Mouse (Mus musculus): Measurements from ENCODE around the gene Btbd16. TPM values are rescaled to one million over a fixed set of nuclear protein-coding genes. Genes with fewer than 3 reads are reported as not detected.

Btbd16 gene
- total RNA-seq, 4 experiments from 2014 or later, result 0.33 to 0.58 (median 0.46) TPM

DNA sequence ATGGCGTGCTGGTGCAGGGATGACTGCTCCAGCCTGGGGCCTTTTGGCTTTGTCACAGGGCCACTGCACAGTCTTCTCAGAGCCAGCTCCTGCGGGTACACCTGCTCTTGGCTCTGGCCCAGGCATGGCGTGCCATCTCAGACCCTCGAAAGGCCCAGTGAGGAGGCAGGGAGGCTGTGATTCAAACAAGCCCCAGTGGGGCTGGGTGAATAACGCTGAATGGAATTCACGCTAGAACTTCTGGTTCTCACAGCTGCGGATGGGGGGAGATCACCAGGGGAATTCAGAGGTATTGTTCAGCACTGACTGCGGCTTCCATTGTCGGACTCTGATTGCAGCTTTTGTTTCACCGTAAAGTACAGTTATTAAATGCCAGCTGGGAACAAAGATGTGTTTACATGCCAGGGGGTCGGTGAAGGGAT, 86.9 kb downstream of the Btbd16 start:
- peak in 1 of 2 experiments; percentile 15 for DNase-seq (ENCODE audit: low spot score in 2 of 2)

DNA sequence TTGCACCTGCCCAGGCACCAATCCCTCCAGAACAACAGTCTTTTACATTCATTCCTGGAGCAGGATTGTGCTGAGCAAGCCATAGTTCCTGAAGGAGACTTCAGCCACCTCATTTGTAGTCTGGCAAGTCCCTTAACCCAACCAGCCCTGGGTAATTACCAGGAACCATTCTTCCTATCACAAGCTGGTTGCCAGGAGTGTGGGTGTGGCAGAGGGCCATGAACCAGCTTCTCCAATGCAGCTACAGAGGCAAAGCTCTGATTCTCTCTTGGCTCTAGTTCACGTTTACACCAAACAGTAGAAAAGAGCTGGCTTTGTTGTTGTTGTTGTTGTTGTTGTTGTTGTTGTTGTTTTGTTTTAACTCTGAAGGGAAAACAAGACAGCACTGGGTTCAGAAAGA, 88.6 kb downstream of the Btbd16 start:
- peak; percentile 45 to 47 for DNase-seq (ENCODE audit: low spot score in 2 of 2)

DNA sequence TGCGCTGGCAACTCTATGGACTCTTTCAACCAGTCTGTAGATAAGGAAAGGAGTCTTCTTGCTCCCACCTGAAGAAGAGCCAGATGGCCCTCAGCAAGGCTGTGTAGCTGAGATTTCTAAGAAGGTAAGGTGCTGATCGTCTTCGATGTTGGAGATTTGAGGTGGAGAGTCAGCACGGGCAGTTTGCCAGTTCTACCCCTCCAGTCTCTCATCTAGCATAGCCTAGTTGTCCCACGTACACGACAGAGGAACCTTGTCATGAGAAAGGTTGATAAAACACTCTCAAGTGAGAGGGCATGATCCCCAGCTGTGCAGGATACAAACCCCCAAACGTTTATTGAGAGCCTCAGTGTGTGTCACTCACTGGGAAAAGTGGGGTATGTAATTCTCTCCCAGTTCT, 90.8 kb downstream of the Btbd16 start:
- DNase-seq (ENCODE audit: low spot score in 2 of 2), result no peak

DNA sequence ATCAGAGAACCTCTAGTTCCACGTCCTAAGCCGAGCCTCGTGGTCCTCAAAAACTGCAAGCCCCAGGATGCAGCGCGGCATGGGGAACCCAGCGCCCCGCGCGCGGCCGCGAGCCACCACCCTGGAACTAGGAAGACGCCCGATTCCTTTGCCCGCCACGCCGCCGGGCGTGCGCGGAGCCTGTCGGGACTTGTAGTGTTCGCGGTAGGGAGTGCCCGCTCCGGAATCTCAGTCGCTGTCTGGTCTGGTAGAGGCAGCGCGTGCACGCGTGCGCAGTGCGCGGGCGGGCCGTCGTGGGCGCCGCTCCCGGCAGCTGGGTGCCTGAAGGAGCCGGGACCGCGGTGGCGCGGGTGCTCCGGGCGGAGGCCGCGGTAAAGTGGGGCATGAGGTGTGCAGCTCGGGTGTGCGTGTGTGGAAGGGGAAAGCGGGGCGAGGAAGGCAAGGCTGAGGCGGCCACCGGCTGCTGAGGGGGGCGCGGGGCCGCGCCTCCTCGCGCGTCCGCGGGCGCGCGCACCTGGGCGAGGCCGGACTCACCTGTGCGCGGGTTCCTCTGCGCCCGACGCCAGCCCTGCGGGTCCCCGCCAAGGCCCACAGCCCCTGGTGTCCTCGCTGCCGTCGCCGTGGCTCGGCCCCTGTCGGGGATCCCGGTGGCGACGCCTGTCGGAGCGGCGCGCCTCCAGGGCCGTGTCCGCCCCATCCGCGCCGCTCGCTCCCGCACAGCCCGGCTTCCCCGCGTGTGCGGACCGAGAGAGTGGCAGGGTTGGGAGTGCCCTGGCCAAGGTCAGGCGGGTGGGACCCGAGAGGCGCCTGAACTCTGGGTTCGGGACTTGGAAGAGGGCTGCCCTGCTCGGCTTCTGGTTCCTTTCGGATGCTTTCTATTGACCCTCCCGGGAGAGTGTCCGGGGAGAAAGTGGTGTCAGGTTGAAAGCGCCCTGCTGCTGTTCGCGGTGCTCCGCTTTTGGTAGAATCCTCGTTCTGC, 92.0 kb downstream of the Btbd16 start, which contains the start of gene Plekha1:
Gene Plekha1 (plus strand): TSS at position 144 of the 979 bp plus-strand sequence.
- DNase-seq (ENCODE audit: low spot score in 2 of 2), result peak; percentile 98

DNA sequence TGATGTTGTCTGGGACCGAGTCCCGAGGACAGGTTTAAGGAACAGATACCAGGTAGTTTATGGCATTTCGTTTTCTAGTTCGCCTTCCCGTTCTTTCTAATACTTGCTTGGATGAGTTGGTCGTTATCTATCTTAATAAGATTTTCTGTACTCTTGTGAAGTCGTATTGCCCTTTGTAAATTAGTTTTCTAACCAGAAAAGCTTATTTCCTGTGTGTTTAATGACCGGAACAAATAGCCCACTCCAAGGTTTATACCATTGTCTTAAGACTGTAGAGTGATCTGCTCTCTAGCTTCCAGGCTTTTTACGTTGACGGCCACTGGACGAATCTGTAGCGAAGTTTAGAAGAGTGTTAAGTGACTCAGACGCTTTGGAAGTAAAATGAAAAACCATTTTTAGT, 92.8 kb downstream of the Btbd16 start:
- no peak for DNase-seq (ENCODE audit: low spot score in 2 of 2)

DNA sequence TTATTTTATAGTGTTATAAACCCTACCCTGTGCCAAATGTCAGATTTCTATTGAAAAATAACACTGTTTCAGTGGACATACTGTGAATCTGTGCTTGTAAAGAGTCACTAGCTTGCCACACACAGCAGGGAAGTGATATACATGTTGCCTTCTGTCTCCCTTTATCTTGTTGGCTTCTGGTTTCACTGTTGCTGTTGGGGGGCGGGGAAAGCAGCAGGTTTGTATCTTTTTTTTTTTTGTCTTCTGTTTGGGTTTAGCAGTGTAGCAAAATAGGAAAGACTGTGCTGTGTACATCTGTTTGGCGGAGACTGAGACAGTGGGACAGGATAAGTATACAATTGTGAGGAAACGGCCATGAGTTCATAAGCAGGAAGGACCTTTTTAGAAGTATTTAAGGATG, 93.4 kb downstream of the Btbd16 start:
- no peak for DNase-seq (ENCODE audit: low spot score in 2 of 2)

Other genes with a start within 250 kb of the Btbd16 start
- 10 to 100 TPM; 42.0 to 45.3 (median 43.3) TPM for gene Nsmce4a, start 201.0 kb upstream of the Btbd16 start, total RNA-seq (2022)
- gene Tacc2, start 196.6 kb upstream of the Btbd16 start, total RNA-seq (2022), result 10 to 100 TPM; 73.3 to 82.8 (median 79.4) TPM
- 10 to 100 TPM; 87.2 to 97.4 (median 91.8) TPM for gene Plekha1, start 91.7 kb downstream of the Btbd16 start, total RNA-seq (2022)
- 100 to 1,000 TPM; 184 to 219 (median 213) TPM for gene Htra1, start 162.0 kb downstream of the Btbd16 start, total RNA-seq (2022)